Mouse (Mus musculus) left cerebral cortex, postnatal 14 days (tissue): ENCODE measurements around the gene Gm17018. TPM values are rescaled to one million over a fixed set of nuclear protein-coding genes. Genes with fewer than 3 reads are reported as not detected.

ENCODE experiments used
- DNase-seq, 2 experiments: peaks; one replicate each; pipeline ENCODE4 v3.0.0; 2021 to 2022; ENCODE audit warnings: low spot score in 2 of 2, mixed read lengths in 1 of 2
- intact Hi-C: fragments of 180-260 bp; cut with DNase I; formaldehyde crosslinking; loops from one replicate; pipeline ENCODE4 v1.15.1; 2025
- total RNA-seq, 2 experiments: library from RNA; stranded (reverse); gene quantifications; 2 replicates each; pipeline ENCODE4 v1.2.3; 2021

Gene Gm17018
- total RNA-seq, 2 experiments from 2014 or later: 58.3 to 72.0 TPM

- intact Hi-C loops: no loop called here
- DNase-seq: peak; percentile 17 to 21
Measured at GRCm38 (mm10) chr19:45614928-45615327, 54.5 kb downstream of the Gm17018 start.

GRCm38 (mm10) chr19:45615415-45616213 lies 55.2 kb downstream of the Gm17018 start:
- intact Hi-C loops: no loop called here
- no peak for DNase-seq

GRCm38 (mm10) chr19:45616214-45616518 lies 55.8 kb downstream of the Gm17018 start:
- no peak for DNase-seq
- intact Hi-C loops: no loop called here

GRCm38 (mm10) chr19:45616735-45617134 lies 56.3 kb downstream of the Gm17018 start:
- DNase-seq: no peak
- intact Hi-C loops: no loop called here

- no peak for DNase-seq
- intact Hi-C loops: no loop called here
Measured at GRCm38 (mm10) chr19:45618184-45618583, 57.8 kb downstream of the Gm17018 start.

- no peak for DNase-seq
- intact Hi-C loops: no loop called here
Measured at GRCm38 (mm10) chr19:45619744-45620501, 59.5 kb downstream of the Gm17018 start.

GRCm38 (mm10) chr19:45621061-45621460 lies 60.6 kb downstream of the Gm17018 start:
- no peak for DNase-seq
- intact Hi-C loops: no loop called here

GRCm38 (mm10) chr19:45622144-45622543 lies 61.7 kb downstream of the Gm17018 start:
- DNase-seq: no peak
- intact Hi-C loops: no loop called here

- DNase-seq: no peak
- intact Hi-C loops: no loop called here
Measured at GRCm38 (mm10) chr19:45623710-45624109, 63.3 kb downstream of the Gm17018 start.

- intact Hi-C loops: no loop called here
Measured at GRCm38 (mm10) chr19:45627036-45627435, 66.6 kb downstream of the Gm17018 start.

GRCm38 (mm10) chr19:45628649-45629048 lies 68.2 kb downstream of the Gm17018 start:
- no peak for DNase-seq
- intact Hi-C loops: no loop called here

More at GRCm38 (mm10) chr19:45627036-45627435, 66.6 kb downstream of the Gm17018 start:
- DNase-seq: no peak

GRCm38 (mm10) chr19:45629219-45629618 lies 68.8 kb downstream of the Gm17018 start:
- intact Hi-C loops: no loop called here
- DNase-seq: no peak

Other genes starting within 250 kb of the Gm17018 start
- 100 to 1,000 TPM in 1 of 2 experiments, 10 to 100 TPM in 1; 99.4 to 104 TPM for gene Btrc, start 196.9 kb upstream of the Gm17018 start, total RNA-seq
- 1 to 10 TPM; 7.6 to 7.7 TPM for gene Poll, start 84 bp upstream of the Gm17018 start, total RNA-seq
- gene Fbxw4, start 99.7 kb downstream of the Gm17018 start, total RNA-seq: 10 to 100 TPM; 32.3 to 34.8 TPM
- gene Fgf8, start 182.3 kb downstream of the Gm17018 start, total RNA-seq: not detected
- gene Npm3, start 189.0 kb downstream of the Gm17018 start, total RNA-seq: 1 to 10 TPM; 6.8 to 7.6 TPM
- gene Mgea5, start 223.2 kb downstream of the Gm17018 start, total RNA-seq: 100 to 1,000 TPM; 132 to 136 TPM